Comparison of ENCODE assay signal across 16 mouse cellular contexts in genomic region chr9:67404736-67405135, GRCm38 (mm10).
"Had no signal": no experiment of that assay in that cellular context is flagged by ENCODE, and none has a peak within 500 bp of the region (broad histone marks: within the 10 kb centered on the region; RNA-seq: fewer than 3 reads in every experiment).

No protein-coding gene starts in this region.

- H3K9me3 ChIP-seq: limb, embryonic 13.5 days; liver, embryonic 15.5 days; neural tube, embryonic 13.5 days had no signal

- H3K4me3 ChIP-seq: limb, embryonic 13.5 days; liver, embryonic 15.5 days; neural tube, embryonic 13.5 days had no signal

- H3K4me2 ChIP-seq: limb, embryonic 13.5 days; liver, embryonic 11.5 days; liver, embryonic 15.5 days; midbrain, embryonic 11.5 days; neural tube, embryonic 13.5 days had no signal

- H3K4me1 ChIP-seq: limb, embryonic 13.5 days; liver, embryonic 15.5 days; neural tube, embryonic 13.5 days had no signal

- H3K36me3 ChIP-seq: limb, embryonic 13.5 days; liver, embryonic 15.5 days; neural tube, embryonic 13.5 days had no signal

- DNase-seq: kidney, adult 8-10 months; kidney, postnatal 25 days; layer of hippocampus, adult 9-11 months; layer of hippocampus, postnatal 36 days; lung, adult 2 months; lung, postnatal 36 days; right cerebral cortex, adult 18-20 months; right cerebral cortex, postnatal 25 days had no signal

- H3K27me3 ChIP-seq: limb, embryonic 13.5 days; liver, embryonic 15.5 days; neural tube, embryonic 13.5 days had no signal

- ATAC-seq: intestine, postnatal 0 days; lung, postnatal 0 days; midbrain, embryonic 16.5 days had no signal

- H3K9ac ChIP-seq: limb, embryonic 13.5 days; liver, embryonic 15.5 days; neural tube, embryonic 13.5 days had no signal

- H3K27ac ChIP-seq: limb, embryonic 13.5 days; liver, embryonic 15.5 days; neural tube, embryonic 13.5 days had no signal
